Mouse (Mus musculus) gastrocnemius, postnatal 4 days (tissue): ENCODE measurements around the gene Hist2h2ac. TPM values are rescaled to one million over a fixed set of nuclear protein-coding genes. Genes with fewer than 3 reads are reported as not detected.
"Not testable (repeated sequence)": the region's sequence is repeated elsewhere in the genome, so short reads cannot be mapped to it uniquely, and the experiment has no call there.

Experiments used
- DNase-seq, 2 experiments: peaks; one replicate each; pipeline ENCODE4 v3.0.0; 2021 to 2022; ENCODE audit warnings: low spot score in 2 of 2, mixed read lengths in 2 of 2
- total RNA-seq, 2 experiments: library from RNA; stranded (reverse); gene quantifications; 2 replicates each; pipeline ENCODE4 v1.2.3; 2021

The Hist2h2ac gene
- total RNA-seq, 2 experiments from 2014 or later, result 126 to 168 TPM

DNA sequence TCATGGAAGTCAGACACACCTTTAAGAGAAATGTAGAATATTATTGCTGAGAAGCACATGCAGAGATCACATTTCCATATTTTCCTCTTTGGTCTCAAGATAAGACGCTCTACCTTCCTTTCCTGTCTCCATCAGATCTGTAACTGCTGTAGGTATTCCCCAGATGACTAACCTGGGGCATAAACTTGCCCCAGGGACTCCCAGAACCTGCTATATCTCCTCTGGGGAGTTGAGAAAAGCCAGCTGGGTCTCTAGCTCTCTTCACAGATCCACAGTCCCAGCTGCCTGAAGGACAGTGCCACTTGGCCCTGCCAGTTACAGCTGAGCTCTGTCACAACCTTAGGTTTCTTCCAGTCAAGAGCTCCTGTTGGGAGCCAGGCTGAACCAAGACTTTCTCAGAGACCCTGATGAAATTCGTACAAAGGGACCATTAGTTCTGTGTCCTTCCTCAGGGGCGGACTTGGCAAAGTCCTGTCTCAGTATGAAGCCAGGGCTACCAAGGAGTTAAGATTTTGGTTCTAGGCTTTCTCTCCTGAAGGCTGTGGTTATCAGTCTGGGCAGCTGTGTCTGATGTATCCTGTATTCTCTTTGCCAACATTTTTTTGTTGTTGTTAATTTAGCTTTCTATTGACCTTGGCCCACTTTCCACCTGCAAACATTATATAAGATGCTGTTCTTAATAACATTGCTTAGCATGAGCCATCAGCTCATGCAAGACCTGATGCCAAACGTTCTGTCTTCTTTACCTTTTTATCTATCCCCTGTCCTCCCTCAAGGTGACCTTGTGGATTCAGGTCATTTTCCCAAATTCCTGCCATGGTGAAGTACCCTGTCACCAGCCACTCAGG is 10.5 kb upstream of the Hist2h2ac start:
- DNase-seq, result no peak

DNA sequence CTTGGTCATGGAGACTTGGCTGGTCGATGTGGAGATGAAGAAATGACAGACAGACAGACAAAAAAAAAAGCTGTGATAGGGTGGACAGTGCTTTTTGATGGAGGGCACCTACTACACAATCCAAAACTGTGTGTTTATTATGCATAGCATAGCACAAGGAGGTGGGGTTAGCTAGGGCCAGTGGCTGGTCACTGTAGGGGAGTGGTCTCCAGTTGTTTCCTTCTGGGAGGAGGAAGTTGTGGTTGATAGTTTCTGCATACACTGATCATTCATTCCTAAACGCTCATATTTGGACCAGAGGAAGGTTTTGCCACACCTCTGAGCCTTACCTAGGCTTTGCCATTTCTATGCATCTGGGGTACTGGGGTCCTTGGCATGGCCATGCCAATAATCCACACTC is 9.7 kb upstream of the Hist2h2ac start:
- DNase-seq, result no peak

DNA sequence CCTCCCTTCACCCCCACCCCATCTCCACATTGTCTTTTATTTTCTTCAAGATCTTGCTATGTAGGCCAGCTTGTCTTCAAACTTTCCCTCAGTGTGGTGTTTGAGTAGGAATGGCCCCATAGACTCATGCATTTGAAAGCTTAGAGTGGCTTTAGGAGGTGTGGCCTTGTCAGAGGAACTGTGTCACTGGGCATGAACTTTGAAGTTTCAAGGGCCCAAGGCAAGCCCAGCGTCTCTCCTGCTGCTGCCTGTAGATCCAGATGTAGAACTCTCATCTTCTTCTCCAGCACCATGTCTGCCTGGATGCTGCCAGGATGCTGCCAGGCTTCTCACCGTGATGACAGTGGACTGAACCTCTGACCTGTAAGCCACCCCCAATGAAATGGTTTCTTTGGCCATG is 8.1 kb upstream of the Hist2h2ac start:
- DNase-seq, result no peak

DNA sequence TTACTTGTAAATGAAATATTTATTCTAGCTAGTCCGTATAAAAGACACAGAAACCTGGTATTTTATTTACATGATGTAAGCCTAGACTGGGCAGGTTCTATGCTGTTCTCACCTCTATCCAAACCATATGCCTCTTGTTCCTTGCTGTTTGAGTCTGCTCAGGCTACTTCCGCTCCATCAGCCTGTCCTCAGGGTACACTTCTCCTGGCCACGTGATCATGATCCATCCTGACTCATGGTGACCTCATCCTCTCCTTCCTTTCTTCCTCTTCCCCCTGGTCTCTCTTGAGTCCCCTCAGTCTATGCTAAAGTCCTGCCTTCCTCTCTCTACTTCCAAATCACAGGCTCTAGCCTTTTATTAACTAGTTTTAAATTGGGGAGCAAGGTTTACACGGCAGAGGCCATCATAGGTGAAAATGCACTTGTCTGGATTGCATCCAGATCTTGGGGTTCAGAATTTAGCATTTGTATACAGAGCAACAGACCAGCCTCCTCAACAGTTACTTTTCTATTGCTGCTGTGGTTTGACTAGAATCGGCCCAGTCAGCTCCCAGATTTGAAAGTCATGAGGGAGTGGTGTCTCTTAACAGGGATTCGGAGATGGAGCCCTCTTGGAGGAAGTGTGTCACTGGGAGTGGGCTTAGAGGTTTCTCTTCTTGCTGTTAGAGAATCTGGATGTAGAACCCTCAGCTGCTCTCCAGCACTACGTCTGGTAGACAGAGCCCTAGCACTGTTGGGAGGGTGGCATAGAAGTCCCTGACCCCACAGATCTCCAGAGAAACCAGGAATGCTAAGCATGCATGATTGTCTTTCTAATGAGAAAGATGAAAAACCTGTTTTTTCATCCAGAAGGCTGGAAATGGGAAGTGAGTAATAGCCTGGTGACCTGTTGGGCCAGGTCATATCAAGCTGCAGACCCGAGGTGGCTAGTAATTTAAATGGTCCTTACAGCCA is 6.3 kb upstream of the Hist2h2ac start:
- no peak for DNase-seq

DNA sequence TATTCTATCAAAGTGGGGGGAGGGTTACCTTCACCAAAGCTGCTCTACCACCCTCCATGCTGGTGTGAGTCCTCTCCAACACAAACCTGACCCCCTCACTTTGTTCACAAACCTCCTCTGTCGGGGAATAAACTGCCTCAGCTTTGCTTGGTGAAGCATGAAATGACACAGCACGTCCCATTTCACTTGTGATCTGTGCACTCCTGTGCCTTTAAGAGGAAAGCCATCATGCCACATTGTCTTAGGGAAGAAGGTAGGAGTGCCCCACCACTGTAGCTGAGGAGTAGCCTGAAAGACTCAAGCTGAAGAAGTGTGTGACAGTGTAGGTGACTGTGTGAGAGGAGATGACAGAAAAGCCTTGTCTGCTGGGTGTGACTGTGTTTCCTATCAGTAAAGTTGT is 4.7 kb upstream of the Hist2h2ac start:
- no peak for DNase-seq

DNA sequence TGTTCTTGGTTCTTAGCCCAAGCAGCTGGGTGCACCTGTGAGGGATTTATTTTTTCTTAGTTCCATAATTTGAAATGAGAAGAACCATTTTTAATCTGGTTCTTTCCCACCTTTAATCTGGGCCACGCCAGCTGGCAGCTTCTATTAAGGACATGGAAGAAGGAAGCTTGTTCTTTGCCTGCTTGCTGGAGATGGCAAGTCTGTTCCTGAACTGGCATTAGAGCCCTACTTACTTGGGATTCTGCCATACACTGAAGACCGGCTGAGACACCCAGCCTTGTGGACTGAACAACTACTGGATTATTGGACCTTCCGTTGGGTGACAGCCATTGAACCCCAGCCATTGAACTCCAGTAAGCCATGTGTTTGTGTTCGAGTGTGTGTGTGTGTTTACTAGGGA is 2.1 kb upstream of the Hist2h2ac start:
- DNase-seq, result no peak

DNA sequence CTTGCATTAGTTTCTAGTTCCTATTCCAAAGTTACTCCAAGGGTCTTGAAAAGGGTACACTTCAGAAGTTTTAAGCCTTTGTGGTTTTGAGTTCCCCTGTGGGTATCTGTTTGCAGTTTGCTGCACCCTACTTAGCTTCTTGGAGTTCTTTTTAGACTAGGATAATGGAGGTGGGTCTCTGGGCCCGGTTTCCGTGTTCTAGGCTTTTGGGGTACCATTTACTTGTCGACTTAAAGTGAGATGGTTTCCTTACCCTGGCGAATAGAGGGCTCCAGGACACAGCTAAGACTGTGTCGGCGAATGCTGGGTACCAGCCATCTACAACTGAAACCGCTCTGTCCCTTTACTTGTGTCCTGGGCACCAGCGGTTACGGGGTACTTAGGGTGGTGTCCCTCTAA is 959 bp upstream of the Hist2h2ac start:
- DNase-seq, result no peak

DNA sequence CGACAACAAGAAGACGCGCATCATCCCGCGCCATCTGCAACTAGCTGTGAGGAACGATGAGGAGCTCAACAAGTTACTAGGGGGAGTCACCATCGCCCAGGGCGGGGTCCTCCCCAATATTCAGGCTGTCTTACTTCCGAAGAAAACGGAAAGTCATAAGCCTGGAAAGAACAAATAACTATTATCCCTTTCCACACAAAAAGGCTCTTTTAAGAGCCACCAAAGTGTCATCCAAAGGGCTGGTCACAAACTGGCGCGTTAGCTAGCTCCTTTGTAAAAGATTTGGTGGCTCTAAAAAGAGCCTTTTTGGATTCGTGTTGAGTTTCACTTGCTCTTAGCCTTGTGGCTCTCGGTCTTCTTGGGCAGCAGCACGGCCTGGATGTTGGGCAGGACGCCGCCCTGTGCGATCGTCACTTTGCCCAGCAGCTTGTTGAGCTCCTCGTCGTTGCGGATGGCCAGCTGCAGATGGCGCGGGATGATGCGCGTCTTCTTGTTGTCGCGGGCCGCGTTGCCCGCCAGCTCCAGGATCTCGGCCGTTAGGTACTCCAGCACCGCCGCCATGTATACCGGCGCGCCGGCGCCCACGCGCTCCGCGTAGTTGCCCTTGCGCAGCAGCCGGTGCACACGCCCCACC is 432 bp downstream of the Hist2h2ac start:
- peak in 1 of 2 experiments; percentile 64 for DNase-seq

DNA sequence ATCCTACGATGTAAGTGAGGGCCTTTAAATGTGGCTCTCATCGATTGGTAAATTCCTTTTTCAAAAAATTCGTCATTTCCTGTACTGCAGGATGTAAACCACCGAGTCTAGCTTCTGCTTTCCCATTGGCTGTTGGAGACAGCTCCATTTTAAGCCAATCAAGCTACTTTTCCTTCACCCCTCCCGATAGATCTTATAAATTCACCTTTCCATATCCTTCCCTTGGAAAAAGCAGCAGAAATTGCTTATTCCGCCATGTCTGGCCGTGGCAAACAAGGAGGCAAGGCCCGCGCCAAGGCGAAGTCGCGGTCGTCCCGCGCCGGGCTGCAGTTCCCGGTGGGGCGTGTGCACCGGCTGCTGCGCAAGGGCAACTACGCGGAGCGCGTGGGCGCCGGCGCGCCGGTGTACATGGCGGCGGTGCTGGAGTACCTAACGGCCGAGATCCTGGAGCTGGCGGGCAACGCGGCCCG is 984 bp downstream of the Hist2h2ac start, which contains the start of the genes Bola1 and Hist2h2ab:
Gene Bola1, minus strand, starts transcription at position 49 of the 470 bp plus-strand sequence.
Gene Hist2h2ab, plus strand, starts transcription at position 205 of the 470 bp plus-strand sequence.
- peak; percentile 31 to 65 for DNase-seq

DNA sequence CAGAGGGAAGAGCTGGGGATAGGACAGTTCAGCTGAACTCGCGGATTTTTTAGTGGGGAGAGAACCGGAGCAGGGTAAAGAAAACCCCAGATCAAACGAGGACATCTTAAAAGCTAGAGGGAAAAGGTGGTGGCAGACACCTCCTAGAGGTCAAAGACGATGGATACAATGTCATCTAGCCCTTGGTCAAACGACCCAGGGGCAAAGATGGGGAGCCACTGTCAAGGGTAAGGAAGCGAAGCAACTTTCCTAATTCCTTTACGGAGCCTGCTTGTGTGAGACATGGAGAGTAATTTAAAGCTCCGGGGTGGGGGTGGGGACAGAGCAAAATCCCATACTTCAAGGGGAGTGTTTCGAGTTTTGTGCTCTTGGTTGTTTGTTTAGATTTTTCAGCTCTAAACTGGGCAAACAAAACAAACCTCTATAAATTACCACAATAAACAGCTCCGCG is 1.5 kb downstream of the Hist2h2ac start:
- DNase-seq, result no peak

DNA sequence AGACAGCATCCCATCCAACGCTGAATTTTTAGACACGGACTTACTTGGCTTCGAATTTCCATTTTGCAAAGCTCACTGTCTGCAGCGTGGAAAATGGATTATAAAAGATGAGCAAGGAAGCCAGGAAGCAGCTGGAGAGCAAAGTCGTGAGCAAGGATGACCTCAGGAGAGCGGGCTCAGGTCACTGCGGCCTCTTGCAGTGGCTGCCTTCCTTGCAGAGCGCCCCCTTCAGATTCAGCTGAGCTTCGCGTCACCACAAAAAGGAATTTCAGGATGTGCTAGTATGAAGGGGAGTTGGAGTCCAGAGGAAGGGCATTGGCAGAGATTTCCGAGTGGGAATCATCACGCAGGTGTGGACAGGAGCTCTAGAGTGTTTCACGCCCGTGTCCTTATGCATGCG is 11.4 kb downstream of the Hist2h2ac start:
- DNase-seq, result no peak

DNA sequence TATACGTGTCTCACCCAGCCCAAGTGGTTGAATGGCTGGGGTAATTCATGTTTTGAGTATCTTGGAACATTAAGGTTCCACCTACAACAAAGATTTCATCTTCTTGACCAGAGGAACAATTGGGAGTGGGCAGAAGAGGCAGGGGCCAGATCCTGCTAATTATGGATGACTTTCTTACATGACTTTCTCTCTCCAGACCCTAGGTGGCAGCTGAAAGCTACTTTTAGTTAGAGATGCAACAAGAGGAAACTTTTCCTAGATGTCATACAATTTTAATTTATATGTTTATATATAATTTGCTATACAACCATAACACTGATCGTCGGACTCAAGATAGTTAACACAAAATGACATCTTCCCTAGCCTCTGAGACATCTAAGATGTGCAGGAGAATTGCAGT is 12.9 kb downstream of the Hist2h2ac start:
- DNase-seq, result no peak

DNA sequence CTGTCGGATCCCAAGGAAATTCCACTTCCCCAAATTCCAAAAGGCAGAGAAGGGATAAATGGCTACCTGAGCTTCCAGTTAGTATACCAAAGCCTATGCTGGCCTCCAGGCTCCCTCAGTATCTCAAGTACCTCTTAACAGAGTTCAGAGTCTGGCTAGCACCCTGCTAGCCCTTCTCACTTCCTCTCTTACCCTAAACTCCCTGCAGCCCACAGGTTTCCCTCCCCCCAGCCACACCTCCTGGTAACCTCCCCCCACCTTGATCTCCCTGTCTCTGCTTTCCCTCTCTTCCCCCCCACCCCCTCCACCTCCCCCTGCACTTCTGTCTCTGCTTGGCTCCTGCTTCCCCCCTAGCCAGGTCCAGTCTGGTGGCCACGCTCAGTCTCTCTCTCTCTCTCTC is 20.9 kb downstream of the Hist2h2ac start:
- no peak for DNase-seq

DNA sequence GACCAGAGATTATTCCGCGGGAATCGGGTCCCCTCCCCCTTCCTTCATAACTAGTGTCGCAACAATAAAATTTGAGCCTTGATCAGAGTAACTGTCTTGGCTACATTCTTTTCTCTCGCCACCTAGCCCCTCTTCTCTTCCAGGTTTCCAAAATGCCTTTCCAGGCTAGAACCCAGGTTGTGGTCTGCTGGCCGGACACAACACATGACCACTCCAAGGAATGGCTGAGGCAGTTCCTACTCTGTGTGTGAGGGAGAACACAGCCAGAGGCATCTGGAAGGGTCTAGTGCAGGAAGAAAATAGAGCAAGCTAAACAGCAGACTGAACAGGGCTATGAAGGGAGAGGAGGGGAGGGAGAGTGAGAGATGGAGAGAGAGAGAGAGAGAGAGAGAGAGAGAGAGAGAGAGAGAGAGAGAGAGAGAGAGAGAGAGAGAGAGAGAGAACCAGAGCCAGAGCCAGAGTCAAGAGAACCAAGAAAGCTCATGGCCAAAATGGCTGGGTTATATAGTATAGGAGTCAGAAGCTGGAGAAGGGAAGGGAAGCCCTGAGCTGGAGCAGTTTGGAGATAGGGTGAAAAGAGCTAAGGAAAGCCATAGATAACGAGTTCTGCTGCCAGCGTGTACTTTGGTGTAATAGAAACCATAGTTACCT is 22.0 kb downstream of the Hist2h2ac start:
- DNase-seq, result not testable (repeated sequence)

DNA sequence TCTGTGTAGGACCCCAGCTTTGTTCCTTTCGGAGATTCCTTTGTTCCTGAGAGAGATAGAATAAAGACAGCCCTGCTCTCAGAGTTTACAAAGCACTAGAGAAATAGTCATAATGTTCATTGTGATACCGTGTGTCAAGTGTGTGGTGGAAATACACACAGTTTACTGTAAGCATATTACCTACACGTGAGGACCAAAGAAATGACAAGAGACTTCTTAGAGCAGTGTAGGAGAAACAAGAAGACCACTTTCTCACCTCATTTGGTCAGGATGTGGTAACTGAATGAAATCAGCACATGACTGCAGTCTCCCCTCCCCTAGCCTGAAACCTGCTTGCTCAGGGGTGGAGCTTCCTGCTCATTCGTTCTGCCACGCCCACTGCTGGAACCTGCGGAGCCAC is 22.5 kb downstream of the Hist2h2ac start:
- no peak for DNase-seq

DNA sequence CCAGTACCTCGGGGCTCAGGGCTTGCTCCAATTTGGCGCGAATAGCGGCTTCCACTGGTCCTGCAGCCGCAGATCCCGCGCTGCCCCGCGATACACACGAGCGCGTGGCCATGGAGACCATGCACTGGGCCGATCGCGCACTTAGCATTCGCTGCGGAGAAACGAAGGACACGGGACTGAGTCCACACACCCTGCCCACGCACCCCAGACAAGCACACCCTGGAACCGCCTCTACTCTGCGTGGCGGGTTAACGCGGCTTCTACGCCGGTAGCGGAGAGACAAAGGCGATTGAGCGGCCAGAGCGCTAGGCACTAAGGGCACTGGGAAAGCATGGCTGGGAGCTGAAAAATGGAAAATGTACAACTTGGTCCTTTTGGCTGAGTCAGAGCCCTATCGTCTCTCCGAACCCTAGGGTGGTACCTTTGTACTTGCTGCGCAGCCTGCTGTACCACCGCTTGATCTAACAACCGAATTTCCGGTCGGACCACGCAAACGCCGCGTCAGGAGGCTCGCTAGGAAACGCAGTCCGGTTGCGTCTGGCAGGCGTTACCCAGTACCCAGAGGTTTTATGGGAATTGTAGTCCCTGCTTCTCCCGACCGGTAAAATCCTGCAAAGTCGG is 23.4 kb downstream of the Hist2h2ac start:
- DNase-seq, result peak in 1 of 2 experiments; percentile 84

DNA sequence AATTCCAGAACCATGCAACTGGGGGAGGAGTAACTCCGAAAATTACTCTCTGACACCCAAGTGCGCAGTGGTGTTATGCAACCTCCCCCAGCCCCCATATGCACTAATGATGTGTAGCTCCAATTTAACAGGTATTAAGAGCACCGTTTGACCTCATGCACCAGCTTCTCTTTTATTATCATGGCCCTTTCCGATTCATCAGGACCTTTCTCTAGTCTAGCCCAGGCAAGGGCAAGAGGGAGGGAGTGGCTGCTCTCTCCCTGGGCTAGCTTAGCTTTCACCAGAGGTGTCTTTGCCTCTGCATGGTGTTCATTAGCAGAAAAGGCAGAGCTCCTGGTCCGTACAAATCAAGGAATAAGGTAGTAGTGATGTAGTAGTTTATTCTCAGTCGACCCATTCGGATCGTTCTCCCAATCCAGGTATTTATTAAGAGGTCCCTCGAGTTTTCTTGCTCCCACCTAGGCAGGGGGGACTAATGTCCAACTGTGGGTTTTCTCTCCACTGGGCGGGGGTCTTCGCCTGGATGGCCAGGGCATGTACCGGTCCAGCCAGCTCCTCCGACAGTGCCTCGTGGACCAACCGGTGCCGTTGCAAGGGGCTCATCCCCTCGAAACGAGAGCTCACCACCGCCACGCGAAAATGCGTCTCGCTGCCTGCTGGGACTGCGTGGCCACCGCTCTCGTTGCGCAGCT is 24.1 kb downstream of the Hist2h2ac start:
- no peak for DNase-seq

DNA sequence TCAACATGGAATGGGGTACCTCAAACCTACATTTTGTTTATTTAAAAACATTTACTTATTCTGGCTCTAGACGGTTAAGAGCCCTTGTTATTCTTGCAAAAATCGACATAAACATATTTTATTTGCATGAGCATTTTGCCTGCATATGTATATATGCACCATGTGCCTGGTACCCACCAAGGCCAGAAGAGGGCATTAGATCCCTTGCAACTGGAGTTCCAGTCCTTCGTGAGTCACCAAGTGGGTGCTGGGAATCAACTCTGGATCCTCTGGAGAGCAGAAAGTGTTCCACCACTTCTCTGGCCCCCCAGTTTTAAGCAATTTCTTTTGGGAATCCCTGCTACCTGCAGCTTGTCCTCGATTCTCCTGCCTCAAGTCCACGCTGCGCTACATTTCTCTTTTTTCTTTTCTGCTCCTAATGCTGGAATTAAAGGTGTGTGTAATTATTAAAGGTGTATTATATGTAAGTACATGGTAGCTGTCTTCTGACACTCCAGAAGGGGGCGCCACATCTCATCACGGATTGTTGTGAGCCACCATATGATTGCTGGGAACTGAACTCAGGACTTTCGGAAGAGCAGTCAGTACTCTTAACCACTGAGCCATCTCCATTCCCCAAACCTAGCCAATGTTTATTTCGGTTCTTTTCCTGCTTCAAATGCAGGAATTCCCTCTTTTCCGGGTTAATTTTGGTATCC is 24.9 kb downstream of the Hist2h2ac start:
- no peak for DNase-seq

DNA sequence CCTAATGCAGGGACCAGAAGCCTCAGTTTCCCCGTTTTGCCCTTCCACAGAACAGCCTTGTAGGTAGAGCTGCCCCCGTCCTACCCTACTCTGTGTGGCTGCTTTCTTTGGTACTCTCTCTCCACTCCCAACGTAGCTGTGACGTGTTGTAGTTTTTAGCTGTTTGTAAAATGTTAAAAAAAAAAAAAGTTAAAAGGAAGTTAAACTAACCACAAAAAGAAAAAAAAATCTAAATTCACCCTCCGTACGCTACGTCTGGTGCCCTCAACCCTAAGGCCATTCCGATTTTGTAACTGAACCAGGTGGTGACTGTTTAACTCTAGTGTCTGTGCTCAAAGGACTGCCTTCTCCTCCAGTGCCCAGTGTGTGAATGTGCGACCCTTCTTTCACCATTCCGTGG is 25.7 kb downstream of the Hist2h2ac start:
- no peak for DNase-seq
